Mouse (Mus musculus): ENCODE results near the gene Fam241a. TPM values are rescaled to one million over a fixed set of nuclear protein-coding genes. Genes with fewer than 3 reads are reported as not detected.

The Fam241a gene
- polyA plus RNA-seq, 1 experiment from 2014 or later, result 9.1 TPM

DNA sequence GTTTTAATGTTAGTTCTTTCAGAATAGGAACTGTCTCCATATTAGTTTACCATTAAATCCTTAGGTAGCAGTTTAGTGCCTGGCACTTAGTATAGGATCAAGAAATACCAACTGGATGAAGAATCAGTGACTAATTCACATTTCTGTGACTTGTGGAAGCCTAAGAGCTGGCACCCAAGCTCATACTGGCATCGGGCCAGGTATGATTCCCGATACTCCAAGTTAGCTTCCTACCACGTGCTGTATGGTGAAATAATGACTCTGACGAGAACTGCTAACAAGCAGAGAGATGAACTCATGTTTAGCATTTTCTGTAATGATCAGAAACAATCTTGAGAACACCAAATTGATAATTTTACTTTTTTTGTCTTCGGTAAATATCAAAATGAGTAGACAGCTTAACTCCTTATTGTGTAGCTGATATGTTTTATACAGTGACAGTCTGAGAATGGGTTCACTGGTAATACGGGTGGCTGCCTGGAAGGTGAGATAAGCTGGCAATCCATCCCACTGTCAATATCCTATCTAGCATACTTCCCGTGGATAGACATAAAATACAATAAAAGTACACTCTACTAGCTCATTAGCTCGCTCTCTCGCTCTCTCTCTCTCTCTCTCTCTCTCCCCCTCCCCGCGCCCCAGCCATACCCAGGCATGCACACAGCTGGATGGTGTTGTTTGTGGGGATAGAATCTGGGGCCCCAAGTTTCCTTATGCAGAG lies 47.9 kb downstream of the Fam241a start:
- Histone ChIP-seq H3K4me2 (replicated peaks) (no peak overlapping the region), H3K27ac (no peak overlapping the region), H3K9ac (no peak overlapping the region), H3K36me3 (no peaks in the 10 kb centered on the region), H3K27me3 (replicated peaks) (no peaks in the 10 kb centered on the region), H3K4me1 (no peaks in the 10 kb centered on the region), H3K4me3 (no peak overlapping the region), H3K9me3 (no peaks in the 10 kb centered on the region)
- ATAC-seq (ENCODE audit: low FRiP score, low read depth), result no peak
- 91% methylated on average over 11 of the region's 11 CpGs for WGBS

DNA sequence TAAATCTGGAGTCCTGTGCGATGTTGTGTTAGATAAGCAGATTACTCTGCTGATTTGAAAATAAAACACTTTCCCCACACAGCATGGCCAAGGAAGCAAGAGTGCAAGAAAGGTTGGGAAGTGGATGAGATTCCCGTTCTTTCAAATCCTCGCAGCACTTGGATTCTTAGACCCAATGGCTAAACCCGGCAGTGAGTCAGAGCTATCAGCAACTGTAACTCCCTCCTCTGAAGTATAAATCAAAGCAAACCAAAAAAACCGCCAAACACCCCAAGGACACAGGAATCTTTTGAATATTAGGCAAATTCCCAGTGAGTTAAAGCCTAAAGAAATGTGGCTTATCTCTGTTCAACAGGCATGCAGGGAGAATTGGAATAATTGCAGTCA lies 52.2 kb downstream of the Fam241a start:
- H3K4me2 ChIP-seq (replicated peaks), result no peak overlapping the region
- no peaks in the 10 kb centered on the region for H3K4me1 ChIP-seq
- no peaks in the 10 kb centered on the region for H3K36me3 ChIP-seq
- 86% methylated on average over 5 of the region's 5 CpGs for WGBS
- H3K4me3 ChIP-seq, result no peak overlapping the region
- H3K27me3 ChIP-seq (replicated peaks), result no peaks in the 10 kb centered on the region
- H3K9me3 ChIP-seq, result no peaks in the 10 kb centered on the region
- no peak for ATAC-seq (ENCODE audit: low FRiP score, low read depth)
- no peak overlapping the region for H3K9ac ChIP-seq
- H3K27ac ChIP-seq, result no peak overlapping the region

DNA sequence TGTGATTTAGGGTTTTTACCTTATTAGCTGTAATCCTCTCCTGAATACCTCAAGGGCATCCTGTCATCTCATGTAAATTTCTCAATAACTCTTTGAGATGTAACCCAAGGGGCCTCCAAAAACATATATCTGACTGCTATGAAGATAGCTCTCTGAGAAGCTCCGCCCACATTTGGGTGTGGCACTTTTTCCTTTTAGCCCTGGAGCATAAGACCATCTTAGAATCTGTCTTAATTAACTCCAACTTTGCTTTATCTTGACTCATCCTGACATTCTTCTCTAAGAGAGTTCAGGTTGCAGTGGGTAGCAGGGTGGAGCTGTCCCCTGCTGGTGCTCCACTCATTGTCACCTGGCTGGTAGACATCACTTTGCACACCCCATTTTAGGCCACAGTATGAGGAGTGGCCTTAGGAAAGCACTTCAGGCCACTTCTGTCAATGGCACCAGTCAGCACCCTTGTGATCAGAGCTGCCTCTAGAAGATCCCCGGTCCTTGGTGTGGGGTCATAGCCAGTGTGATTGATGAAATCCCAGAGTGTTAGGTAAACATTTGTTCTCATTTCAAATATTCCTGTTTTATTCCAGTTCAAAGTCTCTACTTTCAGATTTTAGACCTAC lies 52.7 kb downstream of the Fam241a start:
- H3K27me3 ChIP-seq (replicated peaks), result no peaks in the 10 kb centered on the region
- H3K4me3 ChIP-seq, result no peak overlapping the region
- WGBS, result 90% methylated on average over 2 of the region's 2 CpGs
- no peaks in the 10 kb centered on the region; the same call in 1 of the 2 replicates for H3K4me1 ChIP-seq
- ATAC-seq (ENCODE audit: low FRiP score, low read depth), result no peak
- no peak overlapping the region for H3K27ac ChIP-seq
- no peak overlapping the region for H3K9ac ChIP-seq
- no peak overlapping the region for H3K4me2 ChIP-seq (replicated peaks)
- no peaks in the 10 kb centered on the region for H3K9me3 ChIP-seq
- H3K36me3 ChIP-seq, result no peaks in the 10 kb centered on the region

DNA sequence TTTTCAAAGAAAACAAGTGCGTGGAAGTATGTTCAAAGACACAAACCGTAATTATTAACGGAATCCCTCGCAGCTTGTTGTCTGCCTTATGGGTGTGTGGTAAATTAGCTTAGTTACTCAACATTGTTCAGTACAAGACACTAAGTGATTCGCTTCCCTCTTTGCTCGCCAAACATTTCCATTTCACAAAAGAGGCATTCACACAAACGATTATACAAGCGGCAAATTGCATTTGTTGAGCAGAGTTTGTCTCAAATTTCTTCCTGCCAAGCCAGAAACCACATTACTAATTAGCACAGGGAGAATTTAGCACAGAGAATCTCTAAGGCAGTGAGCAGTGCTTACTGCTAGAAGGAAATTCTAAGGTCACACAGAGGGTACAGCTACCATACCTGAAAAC lies 54.2 kb downstream of the Fam241a start:
- H3K4me3 ChIP-seq, result no peak overlapping the region
- H3K36me3 ChIP-seq, result no peaks in the 10 kb centered on the region
- no peak overlapping the region for H3K9ac ChIP-seq
- WGBS, result 76% methylated on average over 8 of the region's 8 CpGs
- peaks cover 3% of the 10 kb centered on the region; the same call in 1 of the 2 replicates for H3K4me1 ChIP-seq
- ATAC-seq (ENCODE audit: low FRiP score, low read depth), result no peak
- H3K27ac ChIP-seq, result no peak overlapping the region
- no peak overlapping the region for H3K4me2 ChIP-seq (replicated peaks)
- no peaks in the 10 kb centered on the region for H3K27me3 ChIP-seq (replicated peaks)
- no peaks in the 10 kb centered on the region for H3K9me3 ChIP-seq

DNA sequence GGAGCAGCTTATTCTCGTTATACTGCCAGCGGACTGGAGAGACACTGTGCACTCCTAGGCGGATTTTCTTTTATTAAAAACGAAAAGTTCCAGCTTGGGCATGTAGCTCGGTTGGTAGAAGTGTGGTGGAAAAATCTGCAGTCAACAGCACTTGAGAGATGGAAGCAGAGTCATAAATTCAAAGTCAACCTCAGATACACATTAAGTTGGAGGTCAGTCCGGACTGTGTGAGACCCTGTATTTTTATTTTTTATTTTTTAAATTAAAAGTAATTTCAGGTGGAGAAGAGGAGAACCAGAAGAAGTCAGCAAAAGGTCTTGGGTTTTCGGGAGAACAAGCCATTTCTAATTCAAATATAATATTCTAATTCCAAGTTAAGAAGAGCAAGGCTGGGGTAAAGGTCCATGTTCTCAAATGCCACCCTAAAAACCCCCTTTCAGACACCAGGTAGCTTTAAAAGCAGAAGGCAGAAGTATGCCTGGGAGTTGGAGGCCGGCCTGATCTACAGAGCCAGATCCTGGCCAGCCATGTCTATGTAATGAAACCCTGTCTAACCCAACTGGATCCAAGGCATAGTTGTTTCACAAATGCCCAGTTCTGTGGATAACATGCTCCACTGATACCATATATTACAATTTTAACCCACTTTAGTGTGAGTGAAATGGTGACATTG lies 58.0 kb downstream of the Fam241a start:
- Histone ChIP-seq H3K27ac (peak overlapping the region; percentile 82; the same call in 1 of the 2 replicates), H3K27me3 (replicated peaks) (no peaks in the 10 kb centered on the region), H3K36me3 (no peaks in the 10 kb centered on the region), H3K4me3 (peak overlapping the region; percentile 91), H3K4me1 (peaks cover 20% of the 10 kb centered on the region), H3K9ac (peak overlapping the region; percentile 96), H3K9me3 (no peaks in the 10 kb centered on the region), H3K4me2 (replicated peaks) (peak overlapping the region; percentile 91)
- peak; percentile 1; the same call in 1 of the 2 replicates for ATAC-seq (ENCODE audit: low FRiP score, low read depth)
- WGBS, result 31% methylated on average over 8 of the region's 8 CpGs

DNA sequence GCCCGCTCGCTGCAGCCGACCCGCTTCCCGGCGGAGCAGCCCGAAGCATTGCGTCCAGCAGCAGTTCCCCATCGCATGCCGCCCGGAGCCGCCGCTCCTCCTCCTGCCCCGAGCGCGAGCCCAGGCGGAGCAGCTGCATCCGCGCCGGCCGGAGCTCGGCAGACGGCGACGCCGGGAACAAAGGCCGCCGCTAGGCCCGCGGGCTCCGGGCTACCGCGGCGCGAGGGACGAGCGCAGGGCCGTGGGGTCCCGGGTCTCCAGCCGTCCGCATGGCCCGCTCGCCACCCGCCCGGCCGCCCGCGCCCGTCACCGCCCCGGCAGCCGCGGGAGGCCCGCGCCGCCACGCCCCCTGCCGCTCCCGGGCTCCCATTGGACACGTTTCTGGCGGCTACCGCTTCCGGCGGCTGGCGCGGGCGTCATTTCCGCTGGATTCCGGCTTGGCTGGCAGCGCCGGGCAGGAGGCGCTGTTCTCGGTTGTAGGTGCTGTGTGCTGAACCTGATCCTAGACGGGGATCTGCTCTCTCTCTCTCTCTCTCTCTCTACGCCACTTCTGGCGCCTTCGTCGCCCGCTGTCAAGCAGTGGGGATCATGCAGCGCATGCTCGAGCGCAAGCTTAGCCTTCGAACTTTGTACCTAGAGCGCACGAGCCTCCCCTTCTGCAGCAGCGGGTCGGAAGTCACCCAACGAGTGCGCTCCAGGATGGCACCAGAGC lies 58.8 kb downstream of the Fam241a start, which contains the start of gene Ap1ar:
Gene Ap1ar (minus strand): TSS at position 370 of the 712 bp plus-strand sequence.
- Histone ChIP-seq H3K4me2 (replicated peaks) (peak within 1 kb of the TSS; percentile 91), H3K9ac (peak within 1 kb of the TSS; percentile 96), H3K36me3 (no peaks in the 10 kb centered on the region), H3K27ac (peak within 1 kb of the TSS; percentile 82), H3K4me3 (peak within 1 kb of the TSS; percentile 91), H3K4me1 (peaks cover 20% of the 10 kb centered on the region), H3K9me3 (no peaks in the 10 kb centered on the region), H3K27me3 (replicated peaks) (no peaks in the 10 kb centered on the region)
- under 1% methylated on average over 83 of the region's 89 CpGs for WGBS
- peak; percentile 97 for ATAC-seq (ENCODE audit: low FRiP score, low read depth)

DNA sequence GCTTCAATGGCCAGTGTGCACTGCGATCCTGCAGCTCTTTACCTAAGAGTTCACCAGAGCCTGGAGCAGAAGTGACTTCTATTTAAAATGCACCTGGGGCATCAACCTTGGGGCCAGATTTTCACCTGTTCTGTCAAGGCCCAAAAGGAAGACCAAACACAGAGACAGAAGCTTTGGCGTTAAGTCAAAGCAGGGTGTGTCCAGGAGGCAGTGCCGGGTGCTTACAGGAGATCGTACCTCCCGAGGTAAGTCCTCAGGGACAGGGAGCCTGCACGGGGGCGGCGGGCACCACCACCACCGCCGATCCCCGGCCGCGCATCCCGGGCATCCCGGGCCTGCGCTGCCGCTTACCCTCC lies 59.3 kb downstream of the Fam241a start:
- H3K4me2 ChIP-seq (replicated peaks), result peak overlapping the region; percentile 91
- no peaks in the 10 kb centered on the region for H3K27me3 ChIP-seq (replicated peaks)
- peaks cover 20% of the 10 kb centered on the region for H3K4me1 ChIP-seq
- H3K4me3 ChIP-seq, result peak overlapping the region; percentile 91
- ATAC-seq (ENCODE audit: low FRiP score, low read depth), result no peak
- H3K36me3 ChIP-seq, result no peaks in the 10 kb centered on the region
- WGBS, result under 1% methylated on average over 17 of the region's 17 CpGs
- peak overlapping the region; percentile 82; the same call in 1 of the 2 replicates for H3K27ac ChIP-seq
- no peaks in the 10 kb centered on the region for H3K9me3 ChIP-seq
- H3K9ac ChIP-seq, result peak overlapping the region; percentile 96

DNA sequence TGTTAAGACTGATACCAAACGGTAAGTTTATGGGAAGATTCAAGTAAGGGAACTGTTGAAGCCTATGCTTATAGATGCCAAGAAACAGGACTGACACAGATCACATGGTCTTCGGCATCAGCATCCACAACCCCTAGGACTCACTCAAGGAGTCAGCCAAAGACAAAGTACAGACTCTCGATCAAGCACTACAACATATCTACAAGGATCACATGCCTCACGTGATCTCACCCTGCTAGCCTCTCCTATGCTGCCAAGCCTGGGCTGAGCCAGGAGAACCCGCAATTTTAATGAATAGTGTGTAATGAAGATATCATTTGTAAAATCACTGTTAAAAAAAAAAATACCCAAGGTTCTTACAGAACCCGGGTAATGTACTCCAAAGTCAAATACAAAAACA lies 60.5 kb downstream of the Fam241a start:
- Histone ChIP-seq H3K27ac (no peak overlapping the region), H3K4me2 (replicated peaks) (peak overlapping the region; percentile 91), H3K27me3 (replicated peaks) (no peaks in the 10 kb centered on the region), H3K4me3 (no peak overlapping the region), H3K9me3 (no peaks in the 10 kb centered on the region), H3K36me3 (peaks cover 3% of the 10 kb centered on the region; the same call in 1 of the 2 replicates), H3K9ac (no peak overlapping the region), H3K4me1 (peaks cover 20% of the 10 kb centered on the region)
- ATAC-seq (ENCODE audit: low FRiP score, low read depth), result no peak
- WGBS, result 89% methylated on average over 6 of the region's 6 CpGs

DNA sequence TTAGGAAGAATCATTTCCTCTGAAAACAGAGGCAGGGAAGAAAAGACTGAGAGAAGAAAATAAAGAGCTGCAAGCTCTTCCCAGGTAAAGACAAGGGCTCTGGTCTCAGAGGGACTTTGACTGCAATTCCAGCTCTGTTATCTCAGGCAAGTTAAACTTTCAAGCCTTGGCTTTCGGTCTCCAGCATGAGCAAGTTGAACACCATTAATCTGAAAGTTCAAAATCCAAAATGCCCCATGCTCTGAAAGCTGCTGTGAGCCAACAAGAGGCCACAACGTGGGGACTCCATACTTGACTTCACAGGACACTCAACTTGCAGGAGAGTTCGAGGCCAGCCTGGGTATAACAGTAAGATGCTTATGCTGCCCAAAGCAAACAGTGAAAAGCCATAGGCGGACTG lies 62.1 kb downstream of the Fam241a start:
- whole genome bisulfite sequencing, result 92% methylated on average over 4 of the region's 4 CpGs
- peaks cover 3% of the 10 kb centered on the region; the same call in 1 of the 2 replicates for H3K36me3 ChIP-seq
- ATAC-seq (ENCODE audit: low FRiP score, low read depth), result no peak
- H3K27ac ChIP-seq, result no peak overlapping the region
- H3K4me2 ChIP-seq (replicated peaks), result no peak overlapping the region
- H3K9me3 ChIP-seq, result no peaks in the 10 kb centered on the region
- no peak overlapping the region for H3K4me3 ChIP-seq
- H3K4me1 ChIP-seq, result peaks cover 20% of the 10 kb centered on the region
- no peaks in the 10 kb centered on the region for H3K27me3 ChIP-seq (replicated peaks)
- no peak overlapping the region for H3K9ac ChIP-seq

DNA sequence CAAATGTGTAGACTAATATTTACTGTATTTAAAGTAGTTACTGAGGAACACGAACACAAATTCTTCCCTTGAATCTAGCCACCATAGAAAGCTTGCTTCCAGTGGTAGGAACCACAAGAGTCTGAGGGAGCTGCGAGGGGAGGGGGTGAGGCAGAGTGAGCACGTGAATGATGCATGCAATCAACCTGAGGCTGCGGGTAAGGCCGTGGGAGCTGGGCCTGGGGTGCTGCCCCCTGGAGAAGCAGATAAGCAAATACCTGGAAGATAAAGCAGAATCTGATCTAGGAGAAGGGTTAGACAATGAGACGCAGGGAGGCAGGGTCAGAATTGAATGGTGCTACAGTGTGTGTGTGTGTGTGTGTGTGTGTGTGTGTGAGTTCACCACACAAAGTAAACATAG lies 65.0 kb downstream of the Fam241a start:
- H3K27me3 ChIP-seq (replicated peaks), result no peaks in the 10 kb centered on the region
- no peaks in the 10 kb centered on the region for H3K9me3 ChIP-seq
- no peak overlapping the region for H3K4me2 ChIP-seq (replicated peaks)
- peaks cover 3% of the 10 kb centered on the region; the same call in 1 of the 2 replicates for H3K36me3 ChIP-seq
- no peak overlapping the region for H3K4me3 ChIP-seq
- ATAC-seq (ENCODE audit: low FRiP score, low read depth), result no peak
- no peak overlapping the region for H3K9ac ChIP-seq
- H3K27ac ChIP-seq, result no peak overlapping the region
- H3K4me1 ChIP-seq, result peaks cover 22% of the 10 kb centered on the region
- WGBS, result 54% methylated on average over 6 of the region's 6 CpGs

DNA sequence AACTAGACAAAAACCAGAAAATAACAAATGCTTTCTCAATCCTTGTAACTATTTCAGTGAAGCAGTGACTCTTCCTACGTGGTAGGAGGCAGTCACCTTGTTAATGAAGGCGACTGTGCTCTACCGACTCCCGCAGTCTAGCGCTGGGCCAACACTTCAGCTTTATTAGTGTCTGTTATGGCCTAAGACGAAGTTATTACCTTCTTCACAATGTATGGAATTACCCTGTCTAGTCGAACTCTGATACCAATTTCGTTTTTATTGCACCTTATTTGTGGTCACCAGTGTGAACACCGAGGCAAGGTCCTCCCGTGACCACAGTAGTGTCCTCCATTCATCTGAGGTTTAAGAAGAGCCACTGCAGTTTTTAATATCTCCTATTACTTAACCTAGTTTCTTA lies 65.9 kb downstream of the Fam241a start:
- Histone ChIP-seq H3K4me1 (peaks cover 14% of the 10 kb centered on the region), H3K4me2 (replicated peaks) (no peak overlapping the region), H3K9ac (no peak overlapping the region), H3K9me3 (no peaks in the 10 kb centered on the region), H3K27me3 (replicated peaks) (no peaks in the 10 kb centered on the region), H3K27ac (no peak overlapping the region), H3K4me3 (no peak overlapping the region), H3K36me3 (peaks cover 3% of the 10 kb centered on the region; the same call in 1 of the 2 replicates)
- ATAC-seq (ENCODE audit: low FRiP score, low read depth), result no peak
- WGBS, result 47% methylated on average over 10 of the region's 10 CpGs

DNA sequence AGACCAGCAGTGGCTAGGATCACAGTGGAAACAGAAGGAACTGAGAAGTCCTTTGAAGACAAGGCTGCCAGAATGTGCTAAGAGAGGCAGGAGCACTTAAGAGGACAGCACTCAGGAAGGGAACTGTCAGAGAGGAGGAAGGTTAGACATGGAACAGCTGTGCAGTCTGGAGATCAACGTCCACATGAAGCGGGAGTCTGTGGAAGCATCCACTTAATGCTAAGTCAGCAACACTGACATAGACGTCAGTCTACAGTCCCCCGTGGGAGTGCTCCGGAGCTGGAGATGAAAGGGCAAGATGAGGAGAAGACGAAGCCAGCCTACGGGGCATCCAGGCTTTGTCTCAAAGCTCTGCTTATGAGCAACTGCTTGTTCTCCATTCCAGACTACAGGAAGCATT lies 69.0 kb downstream of the Fam241a start:
- peaks cover 12% of the 10 kb centered on the region for H3K4me1 ChIP-seq
- H3K9me3 ChIP-seq, result no peaks in the 10 kb centered on the region
- 54% methylated on average over 7 of the region's 7 CpGs for WGBS
- H3K9ac ChIP-seq, result no peak overlapping the region
- H3K36me3 ChIP-seq, result peaks cover 4% of the 10 kb centered on the region; the same call in 1 of the 2 replicates
- no peaks in the 10 kb centered on the region for H3K27me3 ChIP-seq (replicated peaks)
- no peak overlapping the region for H3K4me3 ChIP-seq
- no peak overlapping the region; the same call in 1 of the 2 replicates for H3K4me2 ChIP-seq (replicated peaks)
- no peak overlapping the region for H3K27ac ChIP-seq
- 0 out of 2 replicates have a peak, but pooled peaks have one; percentile 50 for ATAC-seq (ENCODE audit: low FRiP score, low read depth)

Measured in neural tube, embryonic 12.5 days (tissue).